In genomic region chr7:78656181-78656580, GRCm38 (mm10) we compare ENCODE assay signal across 33 mouse cellular contexts.
"Had no signal": no experiment of that assay in that cellular context is flagged by ENCODE, and none has a peak within 500 bp of the region (broad histone marks: within the 10 kb centered on the region; RNA-seq: fewer than 3 reads in every experiment).

No protein-coding gene starts in this region.

- H3K4me2 ChIP-seq: limb, embryonic 12.5 days; limb, embryonic 13.5 days; limb, embryonic 15.5 days; liver, embryonic 11.5 days; liver, embryonic 12.5 days; liver, embryonic 13.5 days; liver, embryonic 15.5 days; lung, embryonic 14.5 days; lung, embryonic 15.5 days; midbrain, embryonic 11.5 days; midbrain, embryonic 12.5 days; midbrain, embryonic 13.5 days; midbrain, embryonic 15.5 days; neural tube, embryonic 12.5 days; neural tube, embryonic 13.5 days had no signal

- H3K36me3 ChIP-seq: limb, embryonic 10.5 days; limb, embryonic 12.5 days; limb, embryonic 13.5 days; limb, embryonic 15.5 days; liver, embryonic 12.5 days; liver, embryonic 13.5 days; liver, embryonic 15.5 days; lung, embryonic 15.5 days; midbrain, embryonic 10.5 days; midbrain, embryonic 12.5 days; midbrain, embryonic 13.5 days; midbrain, embryonic 15.5 days; neural tube, embryonic 12.5 days; neural tube, embryonic 13.5 days had no signal

- H3K27me3 ChIP-seq: limb, embryonic 12.5 days; liver, embryonic 12.5 days; liver, embryonic 13.5 days; liver, embryonic 15.5 days; lung, embryonic 15.5 days; midbrain, embryonic 12.5 days; midbrain, embryonic 13.5 days; midbrain, embryonic 15.5 days; neural tube, embryonic 12.5 days; neural tube, embryonic 13.5 days had no signal

- H3K9ac ChIP-seq: limb, embryonic 12.5 days; limb, embryonic 13.5 days; limb, embryonic 15.5 days; liver, embryonic 12.5 days; liver, embryonic 13.5 days; liver, embryonic 14.5 days; liver, embryonic 15.5 days; liver, postnatal 0 days; lung, embryonic 14.5 days; lung, embryonic 15.5 days; midbrain, embryonic 12.5 days; midbrain, embryonic 13.5 days; midbrain, embryonic 15.5 days; neural tube, embryonic 12.5 days; neural tube, embryonic 13.5 days had no signal

- H3K4me3 ChIP-seq: limb, embryonic 10.5 days; limb, embryonic 12.5 days; limb, embryonic 13.5 days; limb, embryonic 15.5 days; liver, embryonic 12.5 days; liver, embryonic 13.5 days; liver, embryonic 15.5 days; lung, embryonic 15.5 days; megakaryocyte, embryonic 14.5 days; midbrain, embryonic 10.5 days; midbrain, embryonic 12.5 days; midbrain, embryonic 13.5 days; midbrain, embryonic 15.5 days; myocyte; neural tube, embryonic 12.5 days; neural tube, embryonic 13.5 days had no signal

- H3K9me3 ChIP-seq: limb, embryonic 10.5 days; limb, embryonic 12.5 days; limb, embryonic 13.5 days; limb, embryonic 15.5 days; liver, embryonic 12.5 days; liver, embryonic 13.5 days; liver, embryonic 15.5 days; lung, embryonic 15.5 days; megakaryocyte, embryonic 14.5 days; midbrain, embryonic 10.5 days; midbrain, embryonic 12.5 days; midbrain, embryonic 13.5 days; midbrain, embryonic 15.5 days; neural tube, embryonic 12.5 days; neural tube, embryonic 13.5 days had no signal

- DNase-seq: left cerebral cortex, postnatal 4 days; liver; liver, embryonic 13.5 days; liver, postnatal 0 days; lung, adult 18-20 months; lung, adult 2 months; lung, embryonic 14.5 days; lung, postnatal 10 days; lung, postnatal 14 days; lung, postnatal 36 days; lung, postnatal 4 days; midbrain, embryonic 14.5 days had no signal

- H3K4me1 ChIP-seq: limb, embryonic 10.5 days; limb, embryonic 12.5 days; limb, embryonic 13.5 days; limb, embryonic 15.5 days; liver, embryonic 12.5 days; liver, embryonic 13.5 days; liver, embryonic 15.5 days; lung, embryonic 15.5 days; megakaryocyte, embryonic 14.5 days had no signal

- H3K27ac ChIP-seq: limb, embryonic 10.5 days; limb, embryonic 12.5 days; limb, embryonic 13.5 days; limb, embryonic 15.5 days; liver, embryonic 12.5 days; liver, embryonic 13.5 days; liver, embryonic 14.5 days; liver, embryonic 15.5 days; lung, embryonic 15.5 days; macrophage; midbrain, embryonic 10.5 days; midbrain, embryonic 12.5 days; midbrain, embryonic 13.5 days; midbrain, embryonic 15.5 days; neural tube, embryonic 12.5 days; neural tube, embryonic 13.5 days had no signal

- ATAC-seq: liver, embryonic 12.5 days; liver, postnatal 0 days; lung, postnatal 0 days; midbrain, embryonic 13.5 days; midbrain, embryonic 15.5 days; midbrain, embryonic 16.5 days had no signal
